Mouse (Mus musculus) E14TG2a.4 (cell line): ENCODE results near the gene Anp32e.

ENCODE experiments used
- CTCF ChIP-seq: conservative IDR thresholded peaks from 2 replicates; pipeline ENCODE4 v1.5.1; 2014; ENCODE audit warnings: low read length
- NANOG ChIP-seq: IDR thresholded peaks from 2 replicates; pipeline ENCODE4 v1.6.1; 2014; ENCODE audit warnings: borderline replicate concordance, low read length, mixed read lengths
- POU5F1 ChIP-seq: IDR thresholded peaks from 2 replicates; pipeline ENCODE4 v1.6.1; 2014; ENCODE audit warnings: low read length, borderline replicate concordance

DNA sequence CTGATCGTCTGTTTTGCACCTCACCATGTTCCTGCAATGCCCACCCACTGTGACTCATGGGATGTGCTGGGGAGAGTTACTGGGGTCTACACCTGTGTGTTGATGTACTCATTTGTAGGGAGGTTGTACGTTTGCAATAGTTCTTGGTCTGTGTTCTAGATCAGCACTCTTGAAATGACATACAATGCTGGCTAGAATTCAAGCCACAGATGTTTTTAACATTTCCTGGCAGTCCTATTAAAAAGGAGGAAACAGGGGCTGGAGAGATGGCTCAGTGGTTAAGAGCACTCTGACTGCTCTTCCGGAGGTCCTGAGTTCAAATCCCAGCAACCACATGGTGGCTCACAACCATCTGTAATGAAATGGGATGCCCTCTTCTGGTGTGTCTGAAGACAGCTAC, 24.5 kb downstream of the Anp32e start:
- no peak for TF ChIP-seq CTCF
- TF ChIP-seq POU5F1 = no peak
- TF ChIP-seq NANOG = no peak
